Mouse (Mus musculus): ENCODE measurements around the gene Slc8a2.

The Slc8a2 gene

DNA sequence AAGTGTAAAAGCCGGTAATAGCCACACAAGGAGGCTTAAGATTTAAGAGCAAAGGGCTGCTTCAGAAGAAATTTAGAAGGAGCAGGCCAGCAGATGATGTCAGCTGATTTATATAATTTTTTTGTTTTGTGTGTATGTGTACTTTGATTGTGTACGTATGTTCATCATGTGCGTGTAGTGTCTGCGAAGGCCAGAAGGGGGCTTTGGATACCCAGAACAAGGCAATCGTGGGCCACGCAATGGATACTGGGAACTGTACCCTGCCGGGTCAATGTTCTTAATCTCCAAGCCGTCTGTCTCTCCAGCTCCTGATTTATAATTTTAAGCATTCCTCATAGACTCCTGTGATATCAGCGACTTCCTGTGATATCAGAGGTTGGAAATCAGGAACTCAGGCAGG, 31.7 kb downstream of the Slc8a2 start:
- no peak for DNase-seq (ENCODE audit: low read depth in 1 of 2, low spot score in 2 of 2)

DNA sequence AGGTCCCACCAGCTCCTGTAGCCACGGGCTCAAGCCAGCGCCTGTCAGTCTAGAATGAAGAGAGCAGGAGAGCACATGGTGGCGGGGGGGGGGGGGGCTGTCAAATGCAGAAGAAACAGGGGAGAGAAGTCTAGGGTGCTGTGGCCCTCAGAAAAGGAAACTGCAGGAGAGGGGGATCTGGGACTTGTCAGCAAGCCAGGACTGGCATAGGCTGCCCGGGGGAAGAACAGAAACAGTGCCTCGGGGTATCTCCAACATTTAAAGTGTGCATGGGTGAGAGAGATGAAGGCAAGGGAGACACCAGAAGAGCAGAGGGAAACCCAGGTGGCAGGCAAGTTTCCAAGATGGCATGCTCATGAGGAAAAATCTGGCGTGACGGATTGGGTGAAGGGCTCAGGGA, 32.4 kb downstream of the Slc8a2 start:
- no peak for DNase-seq (ENCODE audit: low read depth in 1 of 2, low spot score in 2 of 2)

GRCm38 (mm10) chr7:16172141-16172581, 42.5 kb downstream of the Slc8a2 start:
- DNase-seq (ENCODE audit: low read depth in 1 of 2, low spot score in 2 of 2): no peak

GRCm38 (mm10) chr7:16172586-16173140, 43.0 kb downstream of the Slc8a2 start:
- DNase-seq (ENCODE audit: low read depth in 1 of 2, low spot score in 2 of 2): no peak

DNA sequence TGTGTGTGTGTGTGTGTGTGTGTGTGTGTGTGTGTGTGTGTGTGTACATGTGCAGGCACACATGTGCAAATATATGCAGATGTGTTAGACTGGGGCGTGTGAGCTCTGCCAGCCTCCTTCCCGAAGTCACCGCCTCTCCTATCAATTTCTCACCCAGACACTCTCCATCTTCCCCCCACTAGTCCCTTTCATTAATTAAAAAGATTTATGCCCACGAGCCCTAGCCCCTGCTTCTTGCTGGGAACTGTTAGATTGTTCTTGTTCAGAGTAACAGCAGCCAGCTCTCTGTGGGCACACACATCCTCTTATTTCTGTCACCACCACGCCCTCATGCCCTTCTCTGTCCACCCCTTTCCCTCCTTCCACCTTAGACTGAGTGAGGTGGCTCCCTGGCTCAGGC, 43.5 kb downstream of the Slc8a2 start:
- no peak for DNase-seq (ENCODE audit: low read depth in 1 of 2, low spot score in 2 of 2)

DNA sequence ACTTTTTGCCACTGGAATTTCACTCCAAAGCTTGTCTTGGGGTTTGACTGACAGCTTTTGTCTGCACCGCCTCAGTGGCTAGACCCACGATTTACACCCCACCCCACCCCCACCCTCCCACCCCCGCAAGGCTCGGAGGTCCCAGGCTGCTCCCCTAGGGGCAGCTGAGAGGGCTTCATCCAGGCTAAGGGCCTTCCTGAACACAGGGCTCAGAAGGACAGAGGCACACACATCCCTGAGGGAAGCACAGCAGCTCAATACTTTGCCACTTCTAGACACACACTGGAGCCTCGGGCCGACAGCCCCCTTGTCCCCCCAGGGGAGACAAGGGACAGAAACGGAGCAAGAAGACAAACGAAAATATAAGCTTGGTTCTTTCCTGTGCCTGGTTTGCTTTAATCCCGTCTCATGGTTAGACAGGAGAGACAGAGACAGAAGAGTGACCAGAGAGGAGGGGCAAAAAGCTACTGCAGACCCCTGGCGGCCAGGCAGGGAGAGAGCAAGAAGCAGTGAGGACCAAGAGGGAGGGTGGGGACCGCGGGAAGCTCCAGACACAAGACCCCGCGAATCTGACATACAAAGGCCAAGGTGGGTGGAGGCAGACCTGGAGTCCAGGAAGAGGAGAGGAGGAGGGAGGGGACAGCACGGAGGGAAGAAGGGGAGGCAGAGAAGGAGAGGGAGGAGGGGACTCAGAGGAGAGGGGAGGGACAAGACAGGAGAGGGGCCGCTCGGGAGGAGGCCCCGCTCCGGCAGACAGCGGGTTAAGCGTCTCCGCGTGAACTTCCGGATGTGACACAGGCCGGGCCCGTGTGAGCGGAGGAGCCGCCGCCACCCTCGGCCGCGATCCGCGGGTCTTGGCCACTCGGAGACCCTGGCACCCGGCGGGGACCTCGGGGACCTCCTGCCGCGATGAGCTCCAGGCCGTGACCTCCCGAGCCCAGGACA, 45.2 kb downstream of the Slc8a2 start, which contains the start of gene Meis3:
Gene Meis3 (plus strand): TSS at position 494 of the 945 bp plus-strand sequence.
- no peak for DNase-seq (ENCODE audit: low read depth in 1 of 2, low spot score in 2 of 2)

DNA sequence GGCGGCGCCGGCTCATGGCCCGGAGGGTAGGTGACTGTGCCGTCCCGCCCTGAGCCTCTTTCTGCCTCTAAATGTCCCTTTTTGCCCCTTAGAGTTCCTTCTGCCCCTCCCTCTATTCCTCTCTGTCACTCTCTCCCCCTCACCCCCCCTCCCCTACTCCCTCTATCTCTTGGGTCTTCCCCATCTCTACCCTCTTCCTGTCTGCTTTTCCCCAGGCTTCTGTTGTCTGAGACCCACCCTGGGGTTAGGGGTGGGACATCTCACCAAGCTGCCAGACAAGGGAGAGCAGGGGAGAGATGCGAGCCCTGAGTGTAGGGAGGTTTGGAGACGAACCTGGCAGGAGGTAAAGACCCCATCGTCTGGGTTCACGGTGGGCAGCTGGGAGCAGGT, 45.9 kb downstream of the Slc8a2 start:
- no peak for DNase-seq (ENCODE audit: low read depth in 1 of 2, low spot score in 2 of 2)

DNA sequence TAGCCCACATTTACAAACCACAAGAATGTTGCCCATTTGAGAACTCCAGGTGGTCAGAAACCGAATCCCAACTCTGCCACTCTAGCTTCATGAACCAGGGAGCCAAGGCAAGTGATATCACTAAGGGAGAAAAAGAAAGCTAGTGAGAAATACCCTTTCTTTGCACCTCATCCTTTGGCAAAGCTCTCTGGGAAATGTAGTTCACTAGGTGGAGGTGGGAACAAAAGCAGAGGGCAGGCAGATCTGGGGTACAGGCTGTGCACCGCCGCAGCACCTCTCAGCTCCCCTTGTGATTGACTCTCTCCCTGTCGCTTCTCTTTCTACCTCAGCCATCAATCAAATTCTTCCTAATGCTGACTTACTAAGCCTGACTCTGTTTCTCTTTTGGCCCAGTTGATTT, 48.5 kb downstream of the Slc8a2 start:
- DNase-seq (ENCODE audit: low read depth in 1 of 2, low spot score in 2 of 2): no peak

GRCm38 (mm10) chr7:16183663-16184062, 54.0 kb downstream of the Slc8a2 start:
- no peak for DNase-seq (ENCODE audit: low read depth in 1 of 2, low spot score in 2 of 2)

DNA sequence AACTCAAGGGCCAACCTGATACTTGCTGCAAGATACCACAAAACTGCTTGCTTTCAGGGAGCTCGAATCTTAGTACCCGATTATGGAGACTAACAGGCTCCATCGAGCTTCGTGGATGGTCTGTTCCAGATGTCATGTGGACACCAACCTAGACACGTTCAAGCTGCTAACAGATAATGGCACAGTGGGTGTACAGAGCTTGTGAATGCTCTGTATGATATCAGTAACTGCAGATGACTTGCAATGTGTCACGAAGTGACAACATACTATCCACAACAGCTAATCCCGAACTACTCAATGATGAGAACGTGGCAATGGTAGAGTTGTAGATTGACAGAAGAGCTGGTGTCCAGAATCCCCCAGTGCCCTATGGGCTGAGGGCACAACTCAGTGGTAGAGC, 57.9 kb downstream of the Slc8a2 start:
- DNase-seq (ENCODE audit: low read depth in 1 of 2, low spot score in 2 of 2): no peak

DNA sequence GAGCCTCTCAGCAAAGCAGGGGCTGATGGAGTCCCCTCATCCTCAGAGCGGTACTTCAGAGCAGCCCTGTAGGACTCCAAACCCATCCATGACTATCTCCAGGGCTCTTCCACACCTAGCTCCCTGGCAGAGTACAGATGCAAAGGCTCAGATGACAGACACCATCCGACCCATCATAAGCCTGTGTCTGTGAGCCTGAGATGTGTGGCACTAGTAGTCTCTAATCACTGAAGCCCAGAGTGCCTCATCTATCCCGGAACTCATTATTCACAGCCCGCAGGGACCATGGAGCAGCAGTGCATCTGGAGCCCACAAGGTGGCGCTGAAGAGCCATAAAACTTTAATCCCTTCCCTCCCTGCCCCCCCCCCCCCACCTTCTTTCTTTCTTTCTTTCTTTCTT, 62.7 kb downstream of the Slc8a2 start:
- DNase-seq (ENCODE audit: low read depth in 1 of 2, low spot score in 2 of 2): peak; percentile 30 to 66

DNA sequence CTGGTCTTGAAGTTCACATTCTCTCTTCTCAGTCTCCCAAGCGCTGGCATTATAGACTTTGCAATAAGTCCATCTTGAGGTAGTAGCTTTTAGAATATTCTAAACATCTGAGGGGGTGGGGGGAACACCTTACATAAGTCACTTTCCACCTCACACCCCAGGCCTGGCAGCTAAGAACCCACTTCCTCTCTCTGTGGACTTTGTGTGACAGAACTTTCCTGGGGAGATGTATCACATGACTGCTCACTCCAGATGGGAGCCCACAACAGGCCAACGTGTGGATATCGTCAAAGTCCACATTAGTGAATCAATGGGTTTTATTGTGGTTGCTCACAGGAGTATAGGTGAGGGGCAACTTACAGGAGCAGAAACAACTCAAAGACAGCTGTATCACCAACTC, 64.1 kb downstream of the Slc8a2 start:
- DNase-seq (ENCODE audit: low read depth in 1 of 2, low spot score in 2 of 2): no peak

DNA sequence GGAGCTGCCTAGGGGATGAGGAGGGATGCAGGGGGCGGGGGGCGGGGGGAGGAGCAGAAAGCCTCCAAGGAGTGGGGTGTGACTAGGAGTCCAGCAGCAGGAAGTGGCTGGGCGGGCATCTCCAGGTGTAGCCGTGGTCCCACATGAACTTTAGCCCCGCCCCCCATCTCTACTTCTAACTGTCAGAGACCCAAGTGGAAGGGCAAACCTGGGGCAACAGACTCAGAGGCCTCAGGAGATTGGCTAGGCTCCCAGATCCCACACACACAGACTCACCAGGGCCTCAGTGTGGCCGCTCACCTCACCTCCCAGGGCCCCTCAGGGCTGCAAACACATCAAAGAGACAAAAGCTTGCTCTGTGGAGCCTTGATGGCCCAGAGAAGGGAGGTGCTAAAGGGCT, 67.0 kb downstream of the Slc8a2 start:
- DNase-seq (ENCODE audit: low read depth in 1 of 2, low spot score in 2 of 2): no peak

- no peak for DNase-seq (ENCODE audit: low read depth in 1 of 2, low spot score in 2 of 2)
These were observed 67.5 kb downstream of the Slc8a2 start for GRCm38 (mm10) chr7:16197166-16197565.

GRCm38 (mm10) chr7:16198540-16198939, 68.9 kb downstream of the Slc8a2 start:
- DNase-seq (ENCODE audit: low read depth in 1 of 2, low spot score in 2 of 2): no peak

GRCm38 (mm10) chr7:16201136-16201535, 71.5 kb downstream of the Slc8a2 start:
- no peak for DNase-seq (ENCODE audit: low read depth in 1 of 2, low spot score in 2 of 2)

DNA sequence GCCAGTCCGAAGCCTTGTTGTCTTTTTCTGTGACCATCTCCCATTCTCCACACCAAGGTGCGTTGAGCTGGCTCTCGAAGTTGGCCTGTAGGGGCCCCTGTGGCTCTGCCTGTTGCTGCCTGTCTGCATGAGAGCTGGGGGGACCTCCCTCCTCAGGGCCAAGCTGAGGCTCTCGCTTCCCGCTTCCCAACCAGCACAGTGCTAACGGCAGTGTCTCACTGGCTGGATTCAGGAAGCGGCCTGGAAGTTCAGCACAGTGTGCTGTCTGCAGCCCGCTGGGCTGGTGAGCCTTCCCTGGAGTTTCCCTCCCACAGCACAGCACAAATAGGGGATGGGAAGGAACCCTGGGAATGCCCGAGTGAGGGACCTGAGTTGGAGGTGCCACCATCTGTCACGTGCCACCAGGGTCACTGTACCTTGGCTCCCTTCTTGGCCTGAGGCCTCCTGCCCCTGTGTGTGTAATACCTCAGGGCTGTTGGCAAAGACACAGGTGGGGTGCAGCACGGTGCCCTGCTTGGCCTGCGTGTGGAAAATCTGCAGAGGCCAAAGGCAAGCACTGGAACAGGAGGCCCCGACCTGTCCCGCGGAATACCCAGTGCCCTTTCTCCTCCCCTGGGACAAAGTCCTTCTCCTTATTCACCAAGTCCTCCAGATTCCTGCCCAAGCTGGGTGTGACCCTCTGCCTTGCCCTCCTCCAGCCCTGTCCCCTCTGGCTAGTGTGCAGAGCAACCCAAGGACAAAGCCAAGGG, 73.3 kb downstream of the Slc8a2 start:
- no peak for DNase-seq (ENCODE audit: low read depth in 1 of 2, low spot score in 2 of 2)

GRCm38 (mm10) chr7:16203505-16203903, 73.9 kb downstream of the Slc8a2 start:
- DNase-seq (ENCODE audit: low read depth in 1 of 2, low spot score in 2 of 2): no peak

DNA sequence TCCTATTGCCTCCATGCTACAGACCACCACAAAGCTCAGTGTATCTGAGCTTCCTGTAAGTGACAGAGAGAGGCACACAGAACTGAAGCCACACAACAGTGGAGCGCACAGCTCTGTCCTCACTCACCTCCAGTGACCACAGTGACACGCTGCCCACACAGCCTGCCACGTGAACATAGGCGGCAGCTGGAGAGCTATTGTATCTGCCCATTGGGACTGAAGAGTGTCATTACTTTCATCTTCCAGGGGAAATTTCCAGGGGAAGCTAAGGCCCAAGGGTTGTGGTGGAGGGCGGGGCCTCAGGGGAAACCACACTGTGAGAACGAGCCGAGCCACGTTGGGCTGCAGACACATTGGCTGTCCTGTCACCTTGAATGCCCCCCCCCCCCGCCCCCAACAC, 75.2 kb downstream of the Slc8a2 start:
- DNase-seq (ENCODE audit: low read depth in 1 of 2, low spot score in 2 of 2): no peak

GRCm38 (mm10) chr7:16207076-16207475, 77.5 kb downstream of the Slc8a2 start:
- DNase-seq (ENCODE audit: low read depth in 1 of 2, low spot score in 2 of 2): peak; percentile 7 to 21

GRCm38 (mm10) chr7:16207496-16207895, 77.9 kb downstream of the Slc8a2 start:
- peak; percentile 24 to 45 for DNase-seq (ENCODE audit: low read depth in 1 of 2, low spot score in 2 of 2)
